Mouse (Mus musculus) small intestine, adult 2 months (tissue): Measurements from ENCODE around the gene Vmp1. TPM values are rescaled to one million over a fixed set of nuclear protein-coding genes. Genes with fewer than 3 reads are reported as not detected.

Experiments used
- H3K27ac ChIP-seq: fragments of 200-500 bp; 2 replicates; pipeline ENCODE4 v1.5.1; 2012; ENCODE audit warnings: low read depth, low read length, control low read depth, inconsistent platforms; ENCODE audit not compliant: insufficient read depth
- H3K27me3 ChIP-seq: fragments of 200-500 bp; 2 replicates; pipeline ENCODE4 v1.6.1; 2012; ENCODE audit warnings: mild to moderate bottlenecking, moderate library complexity, low read length, inconsistent platforms; ENCODE audit not compliant: control insufficient read depth, insufficient read depth
- H3K36me3 ChIP-seq: fragments of 200-500 bp; 2 replicates; pipeline ENCODE4 v1.6.1; 2012; ENCODE audit warnings: mild to moderate bottlenecking, low read length, control low read depth, inconsistent platforms; ENCODE audit not compliant: control insufficient read depth, insufficient read depth
- H3K4me1 ChIP-seq: fragments of 200-500 bp; 2 replicates; pipeline ENCODE4 v1.6.1; 2012; ENCODE audit warnings: low read length, inconsistent platforms, mixed read lengths; ENCODE audit not compliant: control insufficient read depth, insufficient read depth, insufficient read length
- H3K4me3 ChIP-seq: fragments of 200-500 bp; 2 replicates; pipeline ENCODE4 v1.5.1; 2012; ENCODE audit warnings: low read depth, mild to moderate bottlenecking, control low read depth, inconsistent platforms, low read length, moderate library complexity
- CTCF ChIP-seq: fragments of 200-500 bp; IDR thresholded peaks from 2 replicates; pipeline ENCODE4 v1.5.1; 2012; ENCODE audit warnings: low read depth, mild to moderate bottlenecking, control low read depth, inconsistent platforms, low read length, moderate library complexity, mixed read lengths; ENCODE audit not compliant: insufficient replicate concordance, insufficient read length; ENCODE audit errors: extremely low read depth
- POLR2A ChIP-seq: fragments of 200-500 bp; IDR thresholded peaks from 2 replicates; pipeline ENCODE4 v1.6.1; 2012; ENCODE audit warnings: low read depth, mild to moderate bottlenecking, control low read depth, inconsistent platforms, low read length, moderate library complexity
- WGBS: fragments of 180-500 bp; shearing (Covaris S2); methylation state at CpG from one replicate; pipeline ENCODE4 v1.1.7; 2018; 5-methylcytosine and 5-hydroxymethylcytosine counted together
- polyA plus RNA-seq: library from polyadenylated mRNA; depleted of rRNA; stranded (reverse); fragments of >200 nt; gene quantifications from 2 replicates; pipeline ENCODE4 v1.2.3, GENCODE M21; 2012

The Vmp1 gene
- polyA plus RNA-seq, 1 experiment, result 38.8 TPM

DNA sequence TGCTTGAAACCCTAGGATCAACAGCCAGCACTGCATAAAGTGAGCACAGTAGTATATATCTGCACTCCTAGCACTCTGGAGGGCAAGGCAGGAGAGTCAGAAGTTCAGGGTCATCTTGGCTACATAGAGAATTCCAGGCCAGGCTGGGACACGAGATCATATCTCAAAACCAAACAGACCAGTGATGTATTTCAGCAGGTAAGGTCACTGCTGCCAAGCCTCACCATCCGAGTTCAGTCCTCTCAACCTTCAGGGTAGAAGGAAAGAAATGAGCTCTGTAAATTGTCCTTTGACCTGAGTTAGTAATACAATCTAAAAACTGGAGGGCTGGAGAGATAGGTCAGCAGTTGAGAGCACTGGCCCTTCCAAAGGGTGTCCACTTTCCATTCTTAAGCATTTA, 109.2 kb downstream of the Vmp1 start:
- H3K4me1 ChIP-seq, result peaks cover 48% of the 10 kb centered on the region
- TF ChIP-seq POLR2A (no peak), CTCF (no peak)
- H3K36me3 ChIP-seq, result no peaks in the 10 kb centered on the region
- peak overlapping the region; percentile 97 for H3K27ac ChIP-seq
- H3K27me3 ChIP-seq, result no peaks in the 10 kb centered on the region
- 24% methylated on average over 2 of the region's 2 CpGs for WGBS
- no peak overlapping the region for H3K4me3 ChIP-seq

DNA sequence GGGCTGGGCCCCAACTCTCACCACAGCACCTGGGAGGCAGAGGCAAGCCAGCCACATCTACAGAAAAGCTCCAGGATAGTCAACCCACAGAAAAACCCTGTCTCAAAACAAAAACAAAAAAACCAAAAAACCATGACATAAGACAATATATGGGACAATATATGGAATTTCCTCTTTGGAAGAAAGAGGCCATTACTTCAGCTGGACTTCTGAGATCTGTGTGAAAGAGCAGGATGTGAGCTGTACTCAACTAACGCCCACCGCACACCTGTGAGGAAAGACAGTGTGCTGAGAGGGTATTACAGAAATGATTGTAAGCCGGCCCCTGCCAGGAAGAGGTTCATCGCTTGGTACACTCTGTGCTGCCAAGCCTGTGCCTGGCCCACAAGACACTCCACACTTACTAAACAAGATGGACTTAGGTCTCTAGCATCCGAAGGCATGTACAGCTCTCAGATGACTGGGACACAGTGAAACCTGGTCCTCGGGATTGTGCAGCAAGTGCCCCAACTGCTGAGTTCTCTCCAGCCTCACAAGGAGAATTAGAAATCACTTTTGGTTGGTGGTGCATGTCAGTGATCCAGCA, 109.9 kb downstream of the Vmp1 start:
- H3K27ac ChIP-seq, result peak overlapping the region; percentile 97
- peaks cover 42% of the 10 kb centered on the region for H3K4me1 ChIP-seq
- no peak overlapping the region for H3K4me3 ChIP-seq
- WGBS, result 64% methylated on average over 6 of the region's 6 CpGs
- no peaks in the 10 kb centered on the region for H3K27me3 ChIP-seq
- TF ChIP-seq POLR2A (no peak), CTCF (no peak)
- no peaks in the 10 kb centered on the region for H3K36me3 ChIP-seq

DNA sequence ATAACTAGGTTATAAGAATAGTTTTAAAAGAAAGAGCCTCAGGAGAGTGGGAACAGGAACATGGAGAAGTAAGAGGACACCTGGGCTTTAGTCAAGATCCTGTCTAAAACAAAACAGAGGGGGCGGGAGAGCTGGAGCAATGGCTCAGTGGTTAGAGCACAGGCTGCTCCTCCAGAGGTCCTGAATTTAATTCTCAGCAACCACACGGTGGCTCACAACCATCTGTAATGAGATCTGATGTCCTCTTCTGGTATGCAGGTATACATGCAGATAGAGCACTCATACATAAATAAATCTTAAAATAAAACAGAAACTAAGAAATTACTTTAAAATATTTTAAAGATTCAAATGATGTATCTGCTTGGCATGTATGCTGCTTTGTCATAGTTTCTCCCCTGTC, 111.0 kb downstream of the Vmp1 start:
- WGBS, result 54% methylated on average over 2 of the region's 2 CpGs
- H3K4me3 ChIP-seq, result no peak overlapping the region

DNA sequence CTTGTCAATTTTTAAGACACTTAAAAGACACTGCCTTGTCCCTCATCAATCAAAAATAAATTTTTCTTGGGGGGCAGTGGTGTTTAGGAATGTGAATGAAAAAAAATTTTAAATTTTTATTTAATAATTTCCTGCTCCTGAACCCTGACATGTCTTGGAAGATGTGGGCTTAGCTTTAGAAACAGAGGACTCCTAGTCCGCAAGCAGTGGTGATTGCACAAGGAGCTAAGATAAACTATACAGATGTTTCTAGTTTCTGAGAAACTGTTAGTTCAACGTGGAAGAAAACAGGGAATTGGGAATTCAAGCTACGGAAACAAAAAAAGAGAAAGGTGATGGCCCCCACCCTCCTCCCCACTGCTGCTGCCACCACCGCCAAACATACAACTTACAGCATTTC, 111.8 kb downstream of the Vmp1 start:
- no peak overlapping the region for H3K4me3 ChIP-seq
- H3K27me3 ChIP-seq, result no peaks in the 10 kb centered on the region
- no peak for TF ChIP-seq CTCF
- no peak for TF ChIP-seq POLR2A
- H3K4me1 ChIP-seq, result peaks cover 31% of the 10 kb centered on the region
- 82% methylated on average over 4 of the region's 4 CpGs for WGBS
- H3K36me3 ChIP-seq, result peaks cover 4% of the 10 kb centered on the region
- peak overlapping the region; percentile 18; the same call in 1 of the 2 replicates for H3K27ac ChIP-seq

More for the DNA sequence above, 111.0 kb downstream of the Vmp1 start:
- H3K27ac ChIP-seq, result no peak overlapping the region
- TF ChIP-seq POLR2A, result no peak
- peaks cover 36% of the 10 kb centered on the region for H3K4me1 ChIP-seq
- no peaks in the 10 kb centered on the region for H3K36me3 ChIP-seq
- H3K27me3 ChIP-seq, result no peaks in the 10 kb centered on the region

DNA sequence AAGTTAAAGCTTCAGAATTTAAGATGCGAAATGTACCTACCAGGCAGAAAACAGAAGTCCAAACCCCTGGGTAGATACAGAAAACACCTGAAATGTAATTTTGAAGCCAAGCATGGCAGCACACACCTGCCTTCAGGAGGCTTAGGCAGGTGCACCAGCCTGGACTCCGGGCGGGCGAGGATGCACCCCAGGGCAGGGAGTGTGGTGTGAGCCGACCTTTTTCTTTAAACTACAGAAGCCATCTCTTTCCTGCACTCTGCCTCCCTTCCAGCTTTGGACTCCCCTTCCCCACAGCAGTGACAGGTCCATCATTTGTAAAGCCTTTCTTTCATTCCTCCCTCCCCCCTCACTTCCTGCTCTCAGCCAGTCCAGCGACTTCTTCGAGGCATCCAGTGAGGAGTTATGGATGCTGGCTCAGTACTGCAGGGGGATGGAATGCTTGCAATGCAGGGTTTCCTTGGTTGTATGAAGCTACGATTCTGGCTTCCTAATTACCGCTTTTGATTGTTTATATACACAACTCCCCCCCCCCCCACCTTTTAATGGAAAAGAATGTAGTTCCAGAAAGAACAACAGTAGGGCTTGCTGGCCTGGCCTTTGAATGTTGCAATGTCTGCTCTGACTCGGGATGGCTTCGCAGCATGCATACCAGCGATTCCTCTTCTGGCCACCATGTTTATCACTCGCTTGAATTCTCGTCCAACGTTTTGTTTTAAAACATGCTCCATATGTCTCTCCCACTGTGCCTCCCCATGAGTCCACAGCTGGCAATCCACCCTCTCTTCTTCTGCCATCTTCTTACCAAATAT, 112.4 kb downstream of the Vmp1 start:
- no peak for TF ChIP-seq CTCF
- no peak for TF ChIP-seq POLR2A
- Histone ChIP-seq H3K36me3 (peaks cover 5% of the 10 kb centered on the region), H3K27me3 (no peaks in the 10 kb centered on the region), H3K27ac (peak overlapping the region; percentile 2), H3K4me1 (peaks cover 26% of the 10 kb centered on the region), H3K4me3 (no peak overlapping the region)
- WGBS, result 61% methylated on average over 15 of the region's 15 CpGs

DNA sequence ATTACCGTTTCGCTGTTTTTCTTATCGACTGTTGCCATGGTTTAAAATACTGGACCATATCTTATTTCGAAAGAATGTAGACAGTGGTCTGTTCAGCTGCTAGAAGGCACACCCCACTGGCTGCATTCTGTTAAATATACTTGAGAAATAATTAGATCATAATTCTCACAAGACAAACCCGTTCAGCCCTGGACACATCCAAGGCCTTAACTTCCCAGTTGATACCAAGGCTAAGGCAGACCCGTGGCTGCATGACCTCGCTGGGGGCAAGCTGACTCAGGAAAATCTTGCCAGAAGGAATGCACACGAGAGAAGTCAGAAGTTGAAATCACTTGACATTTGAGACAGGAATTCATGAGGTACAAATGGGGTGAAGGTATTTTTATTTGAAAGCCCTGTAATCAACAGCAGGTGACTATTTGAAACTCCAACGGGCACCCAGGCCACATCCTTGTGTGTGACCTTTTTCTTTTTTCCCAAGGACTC, 113.3 kb downstream of the Vmp1 start:
- no peak for TF ChIP-seq POLR2A
- TF ChIP-seq CTCF, result no peak
- no peak overlapping the region for H3K4me3 ChIP-seq
- WGBS, result 57% methylated on average over 9 of the region's 9 CpGs
- H3K36me3 ChIP-seq, result peaks cover 8% of the 10 kb centered on the region
- H3K27ac ChIP-seq, result peak overlapping the region; percentile 32; the same call in 1 of the 2 replicates
- no peaks in the 10 kb centered on the region for H3K27me3 ChIP-seq
- H3K4me1 ChIP-seq, result peaks cover 19% of the 10 kb centered on the region

DNA sequence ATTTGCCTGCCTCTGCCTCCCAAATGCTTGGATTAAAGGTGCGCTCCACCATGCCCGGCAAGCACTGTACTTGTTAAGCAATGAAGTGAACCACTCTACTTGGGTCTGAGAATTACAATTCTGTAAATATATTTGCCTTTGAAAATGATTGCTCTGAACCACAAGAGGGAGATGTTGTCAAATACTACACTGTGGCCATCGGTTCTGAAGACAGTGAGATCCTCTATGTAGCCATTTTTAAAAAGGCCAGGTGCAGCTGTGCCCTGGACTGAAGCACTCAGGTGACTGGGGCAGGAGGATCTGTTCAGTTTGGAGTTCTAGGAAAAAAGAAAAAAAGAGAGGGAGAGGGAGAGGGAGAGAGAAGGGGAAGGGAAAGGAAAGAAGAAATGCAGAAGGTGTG, 115.2 kb downstream of the Vmp1 start:
- peaks cover 6% of the 10 kb centered on the region for H3K4me1 ChIP-seq
- 35% methylated on average over 3 of the region's 3 CpGs for WGBS
- TF ChIP-seq POLR2A (no peak), CTCF (peak; percentile 22; the same call in 1 of the 2 replicates)
- H3K27ac ChIP-seq, result no peak overlapping the region
- peaks cover 11% of the 10 kb centered on the region for H3K36me3 ChIP-seq
- H3K4me3 ChIP-seq, result no peak overlapping the region
- no peaks in the 10 kb centered on the region for H3K27me3 ChIP-seq
